Mouse (Mus musculus) adrenal gland, adult 18-20 months (tissue): ENCODE results near the gene Zfp773. TPM values are rescaled to one million over a fixed set of nuclear protein-coding genes. Genes with fewer than 3 reads are reported as not detected.
"Not testable (repeated sequence)": the region's sequence is repeated elsewhere in the genome, so short reads cannot be mapped to it uniquely, and the experiment has no call there.

Experiments used
- DNase-seq, 2 experiments: peaks; one replicate each; pipeline ENCODE4 v3.0.0; 2021 to 2022; ENCODE audit warnings: low spot score in 2 of 2
- long read RNA-seq, 2 experiments: library from polyadenylated mRNA; stranded (forward); transcript quantifications; one replicate each; pipeline ENCODE4 v2.0.0; 2021
- total RNA-seq, 2 experiments: library from RNA; stranded (reverse); gene quantifications; 1 replicate in 1 of 2; 2 replicates in 1 of 2; pipeline ENCODE4 v1.2.3; 2021

The Zfp773 gene
- under 1 TPM; 0.77 to 0.96 TPM for total RNA-seq
- long read RNA-seq, experiment 1: 0 reads
- long read RNA-seq, experiment 2, partial matches to known transcripts: 0 of 2 reads
- long read RNA-seq, experiment 2, other reads (novel, unspliced or antisense): 2 of 2 reads

DNA sequence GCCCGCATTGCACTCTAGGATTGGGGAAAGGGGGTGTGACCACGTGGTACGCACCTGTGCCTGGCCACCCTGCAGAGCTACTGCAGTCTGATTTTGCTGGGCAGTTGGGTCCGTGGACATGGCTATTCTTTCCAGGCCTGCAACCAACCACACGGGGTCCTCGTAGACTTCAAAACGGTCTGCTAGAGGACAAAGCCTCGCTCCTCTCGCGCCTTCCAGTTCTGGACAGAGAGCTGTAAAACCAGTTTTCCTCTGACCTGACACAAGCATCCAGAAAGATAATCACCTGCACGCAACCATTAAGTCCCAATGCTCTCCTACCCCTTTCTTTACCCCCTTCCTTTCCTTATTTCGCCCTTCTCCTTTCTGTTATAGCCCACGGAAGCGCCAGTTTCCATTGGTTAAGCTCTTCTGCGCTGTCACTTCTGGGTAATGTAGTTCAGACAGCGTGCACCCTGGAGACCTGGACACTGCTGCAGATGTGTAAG is at the start of gene Zfp773:
Gene Zfp773, minus strand, starts transcription at position 377 of the 488 bp plus-strand sequence.
- DNase-seq: peak; percentile 34 to 38

DNA sequence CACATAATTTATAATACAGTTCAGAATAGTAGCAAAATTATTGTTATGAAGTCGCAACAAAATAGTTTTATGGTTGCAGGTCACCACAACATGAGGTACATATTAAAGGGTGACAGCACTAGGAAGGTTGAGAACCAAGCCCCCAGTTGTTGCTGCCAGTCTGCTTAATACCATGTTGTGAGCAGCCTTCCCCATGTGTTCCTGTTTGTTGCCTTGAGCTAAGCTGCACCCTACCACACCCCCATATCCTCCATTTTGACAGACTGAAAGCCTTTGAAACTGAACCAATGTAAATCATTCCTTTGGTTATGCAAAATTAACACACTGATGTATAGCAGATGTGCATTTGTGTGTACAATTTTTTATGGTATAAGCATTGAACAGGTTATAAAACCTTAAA is 49.3 kb upstream of the Zfp773 start:
- DNase-seq: no peak

DNA sequence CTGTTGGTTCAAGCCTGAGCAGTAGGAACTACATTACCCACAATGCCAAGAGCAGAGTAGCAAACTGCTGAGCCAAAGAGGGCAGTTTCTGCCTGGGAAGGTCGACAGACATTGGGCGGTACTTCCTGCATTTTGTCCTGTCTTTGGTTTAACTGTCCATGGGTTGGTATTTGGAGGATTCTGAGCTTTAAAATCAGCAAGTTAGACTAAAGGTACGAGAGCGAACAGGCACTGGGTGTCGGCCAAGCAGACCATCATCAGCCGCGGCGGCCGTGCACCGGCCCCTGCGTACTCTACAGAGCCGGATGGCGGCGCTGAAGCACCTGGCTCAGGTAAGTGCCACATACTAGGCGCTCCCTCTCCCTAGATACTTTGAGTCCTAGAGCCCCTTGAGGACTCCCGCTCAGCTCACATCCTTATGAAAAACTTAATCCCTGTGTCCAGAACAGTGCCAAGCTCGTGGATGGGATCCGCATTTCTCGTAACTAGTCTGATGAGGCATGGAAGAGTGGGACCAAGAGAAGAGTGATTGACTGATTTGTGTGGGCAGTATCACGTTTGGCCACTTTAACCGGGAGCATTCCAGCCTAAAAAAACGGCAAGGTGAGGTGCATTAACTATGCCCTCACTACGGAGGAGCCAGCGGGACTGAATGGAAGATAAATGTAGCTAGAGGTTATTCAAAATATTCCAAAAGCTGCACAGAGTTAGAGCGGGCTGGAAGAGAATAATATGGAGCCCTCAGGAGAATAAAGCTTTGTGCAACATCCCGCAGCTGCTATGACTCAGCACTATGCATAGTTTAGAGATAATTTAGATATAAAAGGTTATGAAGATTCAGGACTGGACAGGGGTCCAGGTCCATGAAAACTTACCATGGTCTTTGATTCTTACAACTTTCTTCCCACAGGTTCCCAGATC is 34.9 kb upstream of the Zfp773 start, which contains the start of gene Zfp418:
Gene Zfp418, plus strand, starts transcription at position 104 of the 921 bp plus-strand sequence.
- peak; percentile 37 to 47 for DNase-seq

DNA sequence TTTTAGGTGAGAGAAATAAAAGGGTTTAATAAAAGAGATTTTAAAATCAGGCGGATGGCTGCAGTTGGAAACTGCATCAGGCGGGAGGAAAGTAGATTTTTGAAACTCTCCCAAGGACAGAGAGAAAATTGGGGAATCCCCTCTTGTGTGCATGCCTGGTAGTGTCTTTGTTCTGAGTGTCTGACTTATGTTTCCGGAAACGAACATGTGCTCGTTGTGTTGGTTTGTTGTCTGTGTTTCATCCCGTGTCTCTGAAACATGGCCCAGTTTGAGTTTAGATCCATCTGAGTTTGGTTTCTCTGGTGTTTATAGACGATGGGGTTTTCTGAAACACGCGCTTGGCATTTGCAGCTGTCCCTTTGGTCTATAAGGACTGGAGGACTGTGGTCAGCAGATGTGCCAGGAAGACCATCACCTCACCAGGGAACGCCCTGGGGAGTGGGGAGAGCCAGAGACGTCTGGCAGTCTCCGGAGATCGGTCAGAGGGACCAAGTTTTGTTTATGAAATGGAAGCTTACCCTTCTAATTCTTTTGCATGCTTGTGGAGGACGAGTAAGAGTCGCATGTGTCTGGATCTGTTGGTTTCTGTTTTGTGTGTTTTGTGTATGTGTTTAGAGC is 9.5 kb upstream of the Zfp773 start:
- DNase-seq: no peak

DNA sequence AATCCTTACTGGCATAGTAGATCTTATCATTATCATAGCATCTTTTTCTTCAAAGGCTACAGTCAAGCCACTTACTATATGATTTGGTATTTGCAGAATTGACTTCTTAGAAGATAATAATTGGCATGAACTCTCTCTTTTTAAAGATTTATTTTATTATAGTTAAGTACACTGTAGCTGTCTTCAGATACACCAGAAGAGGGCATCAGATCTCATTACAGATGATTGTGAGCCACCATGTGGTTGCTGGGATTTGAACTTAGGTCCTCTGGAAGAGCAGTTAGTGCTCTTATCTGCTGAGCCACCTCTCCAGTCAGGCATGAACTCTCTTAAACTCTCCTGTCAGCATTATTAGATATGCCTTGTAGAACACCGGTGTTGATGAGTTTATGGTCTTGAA is 7.7 kb upstream of the Zfp773 start:
- DNase-seq: no peak

DNA sequence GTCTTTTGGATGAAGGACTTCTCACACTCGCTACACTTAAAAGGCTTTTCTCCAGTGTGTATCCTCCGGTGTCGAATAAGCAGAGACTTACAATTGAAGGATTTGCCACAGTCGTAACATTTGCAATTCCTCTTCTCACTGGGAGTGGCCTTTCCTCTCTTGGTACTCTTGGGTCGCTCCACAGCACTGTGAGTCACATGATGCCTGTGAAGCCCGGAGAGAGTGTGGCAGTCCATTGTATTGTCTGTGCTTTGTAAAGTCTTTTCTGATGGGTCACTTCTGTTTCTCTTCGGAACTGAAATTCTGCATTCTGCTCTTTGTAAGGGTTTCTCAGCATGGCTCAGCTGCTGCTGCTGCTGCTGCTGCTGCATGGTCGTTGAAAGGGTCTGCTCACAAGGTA is 3.8 kb downstream of the Zfp773 start:
- DNase-seq: no peak

DNA sequence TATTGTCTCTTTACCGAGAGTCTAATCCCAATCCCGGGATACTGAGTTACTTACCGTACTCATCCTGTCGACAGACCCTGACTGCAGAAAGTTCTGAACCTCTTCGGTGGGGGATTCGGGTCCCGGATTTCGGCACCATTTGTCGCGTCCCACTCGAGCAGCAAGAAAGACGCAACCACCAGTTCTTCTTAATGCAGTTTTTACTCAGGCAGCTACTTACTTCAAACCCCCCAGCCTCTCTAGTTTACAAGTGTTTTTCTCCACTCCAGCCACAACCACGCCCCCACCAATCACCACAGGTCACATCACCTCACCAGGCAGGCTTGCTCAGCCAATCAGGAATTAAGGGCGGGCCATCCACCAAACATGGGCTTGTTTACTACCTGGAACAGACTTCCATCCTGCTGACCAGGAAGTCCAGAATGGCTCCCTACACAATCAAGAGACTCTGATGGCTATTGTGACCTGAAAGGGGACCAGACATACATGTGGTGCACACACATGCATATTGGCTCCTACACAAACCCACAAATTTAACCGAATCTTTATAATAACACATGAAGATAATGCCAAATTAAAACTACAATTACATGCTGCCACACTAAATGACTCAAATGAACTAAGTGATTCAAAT is 5.9 kb downstream of the Zfp773 start:
- DNase-seq: not testable (repeated sequence)

DNA sequence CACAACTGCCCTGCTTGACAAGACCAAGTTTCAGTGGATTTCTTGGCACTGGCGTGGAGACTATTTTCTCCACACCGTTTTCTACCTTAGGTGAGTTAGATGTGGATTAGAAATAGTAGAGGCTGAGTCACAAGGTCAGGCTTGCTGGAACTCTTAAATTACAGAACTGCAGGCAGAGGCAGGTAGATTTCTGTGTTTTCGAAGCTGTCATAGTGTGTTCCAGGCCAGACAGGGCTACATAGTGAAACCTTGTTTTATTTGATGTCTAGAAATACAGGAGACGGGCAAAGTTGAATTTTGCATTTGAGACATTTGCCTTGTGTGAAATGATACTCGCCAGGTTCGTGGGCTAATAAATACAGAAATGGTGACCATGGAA is 15.0 kb downstream of the Zfp773 start:
- no peak for DNase-seq

DNA sequence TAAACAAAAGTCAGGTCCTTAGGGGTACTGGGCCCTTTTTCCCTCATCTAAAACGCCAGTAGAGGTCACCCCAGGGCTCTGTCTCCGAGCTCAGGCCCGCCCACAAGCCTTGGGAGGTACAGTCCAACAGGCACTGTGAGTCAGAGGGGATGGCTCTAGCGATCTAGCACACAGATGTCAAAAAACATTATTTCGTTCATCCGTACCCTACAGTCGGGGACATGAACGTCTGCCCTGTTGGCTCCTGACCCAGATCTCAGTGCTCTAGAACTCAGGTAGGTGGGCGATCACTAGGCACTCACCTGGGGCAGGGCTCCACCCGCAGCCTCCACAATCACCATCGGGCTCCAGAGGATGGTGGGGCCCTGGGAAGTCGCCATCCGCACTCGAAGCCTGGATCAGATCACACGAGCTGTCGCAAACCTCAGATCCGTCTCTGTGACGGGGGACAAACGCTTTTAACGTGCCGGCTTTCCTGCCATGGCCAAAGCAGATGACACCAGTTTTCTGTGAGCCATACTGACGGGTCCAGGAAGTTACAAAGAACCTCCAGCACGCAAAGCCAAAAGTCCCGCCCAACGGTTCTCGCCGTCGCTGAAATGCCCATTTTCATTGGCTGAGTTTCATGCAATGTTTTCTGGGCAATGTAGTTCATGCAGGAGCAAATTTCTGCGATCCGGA is 15.5 kb downstream of the Zfp773 start, which contains the start of gene Zfp954:
Gene Zfp954, minus strand, starts transcription at position 568 of the 681 bp plus-strand sequence.
- DNase-seq: peak; percentile 70 to 72

DNA sequence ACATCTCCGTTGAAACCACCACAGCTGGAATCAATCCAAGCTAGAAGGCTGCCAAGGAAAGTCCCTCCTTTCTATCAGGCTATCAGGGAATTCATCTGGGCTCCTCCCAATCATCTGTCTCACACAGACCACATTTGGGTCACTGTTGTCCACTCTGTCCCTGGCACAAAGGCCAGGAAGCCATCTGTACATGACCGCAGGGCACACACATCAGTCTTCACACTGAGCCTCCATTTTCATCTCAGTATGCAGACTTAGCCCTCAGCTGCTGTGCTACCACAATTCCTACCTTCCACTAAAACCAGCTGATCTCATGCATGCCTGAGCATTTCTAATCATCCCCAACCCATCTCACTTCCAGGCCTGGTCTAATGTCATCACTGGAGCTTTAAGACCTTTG is 18.1 kb downstream of the Zfp773 start:
- DNase-seq: no peak

DNA sequence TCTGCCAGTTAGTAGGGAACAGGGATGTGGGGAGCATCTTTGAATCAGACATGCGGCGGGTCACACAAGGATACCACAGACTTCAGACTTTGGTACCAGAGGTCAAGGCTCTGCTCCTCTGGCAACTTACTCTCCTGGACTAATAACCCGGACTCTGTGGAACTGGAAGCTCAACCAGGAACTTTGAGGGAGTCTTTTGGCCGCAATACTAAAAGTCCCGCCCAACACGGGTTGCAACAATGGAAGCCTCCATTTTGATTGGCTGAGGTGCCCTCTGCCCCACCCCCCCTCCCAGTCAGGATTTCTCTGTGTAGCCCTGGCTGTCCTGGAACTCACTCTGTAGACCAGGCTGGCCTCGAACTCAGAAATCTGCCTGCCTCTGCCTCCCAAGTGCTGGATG is 28.1 kb downstream of the Zfp773 start:
- no peak for DNase-seq

Other genes starting within 250 kb of the Zfp773 start
- not detected for gene Aurkc, start 141.5 kb downstream of the Zfp773 start, total RNA-seq
- 10 to 100 TPM; 11.8 to 16.1 TPM for gene Zfp954, start 15.3 kb downstream of the Zfp773 start, total RNA-seq
- gene Zfp418, start 34.6 kb upstream of the Zfp773 start, total RNA-seq: 1 to 10 TPM; 3.1 to 3.2 TPM
- gene Zfp772, start 73.2 kb upstream of the Zfp773 start, total RNA-seq: 1 to 10 TPM; 4.0 to 4.8 TPM
- 1 to 10 TPM in 1 of 2 experiments, under 1 TPM in 1; 0.80 to 1.3 TPM for gene Vmn2r29, start 110.6 kb upstream of the Zfp773 start, total RNA-seq
- gene Gm45844, start 141.5 kb upstream of the Zfp773 start, total RNA-seq: 1 to 10 TPM; 3.0 to 4.0 TPM
- gene Clcn4, start 164.1 kb upstream of the Zfp773 start, total RNA-seq: 10 to 100 TPM; 50.8 to 78.4 TPM
- under 1 TPM in 1 of 2 experiments, not detected in 1; 0.07 TPM for gene Vmn2r30, start 200.9 kb upstream of the Zfp773 start, total RNA-seq
- gene Gm45783, start 237.8 kb upstream of the Zfp773 start, total RNA-seq: 1 to 10 TPM in 1 of 2 experiments, not detected in 1; 1.2 TPM